Mouse (Mus musculus) hindbrain, embryonic 11.5 days (tissue): ENCODE measurements at regions not wholly inside any gene's neighbourhood (a gene's known extent, or its start where the extent isn't known, plus 50 kb on each side); places are given as distances from the start of the nearest gene placed in this dataset.

Experiments used
- ATAC-seq: fragments of 200-750 bp; cut with Nextera tagmentation; 2 replicates; pipeline ENCODE4 v1.8.0; 2017; ENCODE audit warnings: mild to moderate bottlenecking, moderate TSS enrichment, moderate library complexity; ENCODE audit not compliant: low FRiP score
- DNase-seq: peaks from one replicate; pipeline ENCODE4 v3.0.0-alpha.2; 2015; ENCODE audit warnings: low spot score
- H3K27ac ChIP-seq: fragments of 300-500 bp; sonication (generic); 2 replicates; pipeline ENCODE4 v1.5.1; 2014; ENCODE audit warnings: mild to moderate bottlenecking, low read depth, low read length
- H3K27me3 ChIP-seq: fragments of 300-500 bp; sonication (generic); 2 replicates; pipeline ENCODE4 v1.6.1; 2014; ENCODE audit warnings: mild to moderate bottlenecking, low read length, moderate library complexity, mixed read lengths; ENCODE audit not compliant: control insufficient read depth, insufficient read depth
- H3K36me3 ChIP-seq: fragments of 300-500 bp; sonication (generic); 2 replicates; pipeline ENCODE4 v1.6.1; 2014; ENCODE audit warnings: mild to moderate bottlenecking, low read length, moderate library complexity, mixed read lengths; ENCODE audit not compliant: control insufficient read depth, insufficient read depth
- H3K4me1 ChIP-seq: fragments of 300-500 bp; sonication (generic); replicated peaks from 2 replicates; pipeline ENCODE4 v1.6.1; 2014; ENCODE audit warnings: low read length, mixed read lengths; ENCODE audit not compliant: control insufficient read depth, insufficient read depth
- H3K4me2 ChIP-seq: fragments of 300-500 bp; sonication (generic); replicated peaks from 2 replicates; pipeline ENCODE4 v1.6.1; 2014; ENCODE audit warnings: mild to moderate bottlenecking, low read depth, low read length
- H3K4me3 ChIP-seq: fragments of 300-500 bp; sonication (generic); 2 replicates; pipeline ENCODE4 v1.5.1; 2014; ENCODE audit warnings: low read depth, low read length
- H3K9ac ChIP-seq: fragments of 300-500 bp; sonication (generic); 2 replicates; pipeline ENCODE4 v1.6.1; 2014; ENCODE audit warnings: low read depth, low read length
- H3K9me3 ChIP-seq: fragments of 300-500 bp; sonication (generic); 2 replicates; pipeline ENCODE4 v1.6.1; 2016; ENCODE audit warnings: low read length; ENCODE audit not compliant: control insufficient read depth
- WGBS: fragments of 180-500 bp; shearing (Covaris S2); extraction: QIAGEN DNeasy Blood & Tissue Kit; methylation state at CpG from one replicate; pipeline ENCODE4 v1.1.7; 2014; 5-methylcytosine and 5-hydroxymethylcytosine counted together

- Histone ChIP-seq H3K9me3 (no peaks in the 10 kb centered on the region), H3K4me2 (no peak overlapping the region), H3K36me3 (no peaks in the 10 kb centered on the region), H3K27ac (no peak overlapping the region), H3K4me3 (no peak overlapping the region), H3K4me1 (no peaks in the 10 kb centered on the region), H3K9ac (no peak overlapping the region), H3K27me3 (no peaks in the 10 kb centered on the region)
- ATAC-seq (no peak), DNase-seq (no peak)
- 89% methylated on average over 3 of the region's 3 CpGs for WGBS
These were observed 119.8 kb upstream of the Ankrd55 start for GRCm38 (mm10) chr13:112168468-112168867.

DNA sequence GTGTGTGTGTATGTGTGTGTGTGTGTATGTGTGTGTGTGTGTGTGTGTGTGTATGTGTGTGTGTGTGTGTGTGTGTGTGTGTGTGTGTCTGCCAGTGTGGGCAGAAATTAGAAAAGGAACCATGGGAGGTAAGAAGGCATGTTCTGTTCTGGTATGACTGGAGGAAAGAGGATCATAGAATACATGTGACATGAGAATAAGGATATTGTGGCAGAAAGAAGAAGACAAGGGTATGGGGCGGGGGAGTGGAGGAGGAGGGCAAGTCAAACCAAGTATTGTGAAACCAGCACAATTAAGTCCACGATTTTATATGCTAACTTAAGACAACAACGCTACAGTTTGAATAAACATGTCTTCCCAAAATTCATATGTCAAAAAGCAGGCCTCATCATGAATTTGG lies 117.4 kb upstream of the Ankrd55 start:
- H3K4me3 ChIP-seq, result no peak overlapping the region
- H3K27ac ChIP-seq, result no peak overlapping the region
- no peak for DNase-seq
- no peak overlapping the region for H3K9ac ChIP-seq
- no peaks in the 10 kb centered on the region for H3K36me3 ChIP-seq
- H3K9me3 ChIP-seq, result no peaks in the 10 kb centered on the region
- no peaks in the 10 kb centered on the region for H3K4me1 ChIP-seq
- H3K4me2 ChIP-seq, result no peak overlapping the region
- H3K27me3 ChIP-seq, result no peaks in the 10 kb centered on the region
- WGBS, result 94% methylated on average over 3 of the region's 3 CpGs
- ATAC-seq, result no peak

DNA sequence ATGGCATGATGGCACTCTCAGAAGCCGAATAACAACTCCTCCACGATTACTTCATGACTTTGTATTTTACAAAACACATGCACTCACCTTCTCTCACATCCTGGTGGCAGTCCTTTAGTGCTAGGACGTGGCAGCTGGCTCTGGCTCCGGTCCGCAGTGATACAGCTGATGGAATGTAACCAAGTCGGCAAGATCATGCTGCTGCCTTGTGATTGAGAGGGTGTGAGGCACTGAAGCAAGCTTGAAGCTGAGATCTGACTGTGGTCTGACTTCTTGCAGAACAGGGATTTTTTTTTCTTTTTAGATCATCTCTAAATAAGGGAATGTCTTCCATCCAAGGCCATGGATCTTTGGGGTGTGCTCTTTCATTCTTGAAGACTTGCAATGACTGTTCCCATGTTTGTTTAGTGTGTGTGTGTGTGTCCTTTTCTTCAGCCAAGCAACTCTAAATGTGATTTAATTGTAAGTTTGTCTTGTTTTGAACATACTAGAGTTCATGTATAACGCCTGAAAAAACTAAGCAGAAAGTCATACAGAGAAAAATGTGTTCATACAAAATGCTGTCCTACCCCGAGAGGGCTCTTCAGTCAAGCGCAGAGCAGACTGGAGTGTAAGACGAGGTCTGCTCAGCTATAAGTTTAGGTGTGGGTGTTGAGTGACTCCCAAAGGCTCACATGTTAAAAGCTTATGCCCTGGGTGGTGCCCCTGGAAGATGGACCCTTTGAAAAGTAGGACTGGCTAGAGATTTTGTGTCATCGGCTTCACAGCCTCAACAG lies 116.1 kb upstream of the Ankrd55 start:
- Histone ChIP-seq H3K9me3 (no peaks in the 10 kb centered on the region), H3K36me3 (no peaks in the 10 kb centered on the region), H3K4me2 (no peak overlapping the region), H3K4me3 (no peak overlapping the region), H3K27me3 (no peaks in the 10 kb centered on the region), H3K4me1 (no peaks in the 10 kb centered on the region), H3K9ac (no peak overlapping the region), H3K27ac (no peak overlapping the region)
- DNase-seq, result no peak
- no peak for ATAC-seq
- 85% methylated on average over 11 of the region's 11 CpGs for WGBS

DNA sequence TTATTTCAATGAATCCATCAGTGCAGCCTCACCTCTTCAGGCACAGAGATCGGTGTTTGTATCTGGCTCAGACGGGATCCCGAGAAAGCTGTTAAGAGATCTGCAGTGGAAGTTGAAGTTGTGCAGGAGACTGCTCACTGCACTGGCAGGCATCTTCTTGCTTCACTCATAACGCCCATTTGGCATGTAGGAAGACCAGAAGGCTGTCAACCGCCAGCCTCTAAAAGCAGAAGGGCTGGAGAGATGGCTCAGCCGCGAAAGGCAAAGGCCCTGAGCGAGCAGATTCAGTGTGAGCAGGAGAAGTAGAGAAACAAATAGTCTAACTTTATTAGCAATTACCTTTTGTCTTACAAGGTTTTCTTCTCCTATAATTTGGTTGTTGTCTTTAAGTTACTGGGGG lies 114.3 kb upstream of the Ankrd55 start:
- Histone ChIP-seq H3K4me2 (no peak overlapping the region), H3K27me3 (no peaks in the 10 kb centered on the region), H3K27ac (no peak overlapping the region), H3K9ac (no peak overlapping the region), H3K36me3 (no peaks in the 10 kb centered on the region), H3K4me3 (no peak overlapping the region), H3K9me3 (no peaks in the 10 kb centered on the region), H3K4me1 (no peaks in the 10 kb centered on the region)
- DNase-seq, result no peak
- no peak for ATAC-seq
- WGBS, result 93% methylated on average over 8 of the region's 8 CpGs

- H3K9me3 ChIP-seq, result no peaks in the 10 kb centered on the region
- no peak overlapping the region for H3K27ac ChIP-seq
- no peak overlapping the region for H3K9ac ChIP-seq
- no peaks in the 10 kb centered on the region for H3K27me3 ChIP-seq
- H3K4me3 ChIP-seq, result no peak overlapping the region
- no peaks in the 10 kb centered on the region for H3K4me1 ChIP-seq
- no peaks in the 10 kb centered on the region for H3K36me3 ChIP-seq
- no peak overlapping the region for H3K4me2 ChIP-seq
- no peak for DNase-seq
- no peak for ATAC-seq
- 88% methylated on average over 4 of the region's 4 CpGs for WGBS
These were observed 110.2 kb upstream of the Ankrd55 start for GRCm38 (mm10) chr13:112178031-112178430.

GRCm38 (mm10) chr13:112183996-112184395 lies 104.3 kb upstream of the Ankrd55 start:
- no peaks in the 10 kb centered on the region for H3K27me3 ChIP-seq
- no peak overlapping the region for H3K4me3 ChIP-seq
- H3K4me1 ChIP-seq, result no peaks in the 10 kb centered on the region
- no peak overlapping the region for H3K4me2 ChIP-seq
- no peak overlapping the region for H3K9ac ChIP-seq
- ATAC-seq, result no peak
- no peak overlapping the region for H3K27ac ChIP-seq
- H3K36me3 ChIP-seq, result no peaks in the 10 kb centered on the region
- 93% methylated on average over 10 of the region's 10 CpGs for WGBS
- H3K9me3 ChIP-seq, result no peaks in the 10 kb centered on the region
- DNase-seq, result no peak

- H3K9me3 ChIP-seq, result no peaks in the 10 kb centered on the region
- no peak overlapping the region for H3K4me3 ChIP-seq
- no peak overlapping the region for H3K9ac ChIP-seq
- H3K27me3 ChIP-seq, result no peaks in the 10 kb centered on the region
- no peak overlapping the region for H3K4me2 ChIP-seq
- ATAC-seq (peak; percentile 45; the same call in 1 of the 2 replicates), DNase-seq (peak; percentile 24)
- WGBS, result 33% methylated on average over 7 of the region's 12 CpGs
- no peaks in the 10 kb centered on the region for H3K4me1 ChIP-seq
- no peak overlapping the region for H3K27ac ChIP-seq
- no peaks in the 10 kb centered on the region for H3K36me3 ChIP-seq
These were observed 103.1 kb upstream of the Ankrd55 start for GRCm38 (mm10) chr13:112185116-112185515.

- Histone ChIP-seq H3K27me3 (no peaks in the 10 kb centered on the region), H3K9me3 (no peaks in the 10 kb centered on the region), H3K36me3 (no peaks in the 10 kb centered on the region), H3K4me2 (no peak overlapping the region), H3K27ac (no peak overlapping the region), H3K9ac (no peak overlapping the region), H3K4me3 (no peak overlapping the region), H3K4me1 (no peaks in the 10 kb centered on the region)
- ATAC-seq, result no peak
- 72% methylated on average over 3 of the region's 3 CpGs for WGBS
- no peak for DNase-seq
These were observed 101.0 kb upstream of the Ankrd55 start for GRCm38 (mm10) chr13:112187226-112187625.

DNA sequence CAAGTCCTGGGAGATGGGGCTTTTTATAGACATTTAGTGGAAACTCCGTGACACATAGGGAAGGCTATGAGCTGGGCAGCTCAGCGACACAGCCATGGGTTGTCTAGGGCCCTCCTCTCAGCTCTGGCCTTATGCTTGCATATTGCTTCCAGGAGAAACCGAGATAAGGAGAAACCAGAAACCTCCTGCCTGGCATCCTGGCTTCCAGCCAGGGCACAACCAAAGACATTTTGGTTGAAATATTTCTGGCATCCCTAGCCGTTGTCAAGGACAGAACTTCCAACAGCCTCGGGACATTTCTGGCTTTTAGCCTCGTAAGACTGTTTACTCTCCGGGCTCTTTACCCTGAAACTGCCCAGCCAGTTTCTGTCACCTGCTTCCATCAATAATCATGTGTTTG lies 99.9 kb upstream of the Ankrd55 start:
- H3K9ac ChIP-seq, result no peak overlapping the region
- H3K4me3 ChIP-seq, result no peak overlapping the region
- H3K4me2 ChIP-seq, result no peak overlapping the region
- no peaks in the 10 kb centered on the region for H3K9me3 ChIP-seq
- 84% methylated on average over 7 of the region's 7 CpGs for WGBS
- ATAC-seq, result no peak
- no peak overlapping the region for H3K27ac ChIP-seq
- no peak for DNase-seq
- H3K36me3 ChIP-seq, result no peaks in the 10 kb centered on the region
- no peaks in the 10 kb centered on the region for H3K27me3 ChIP-seq
- H3K4me1 ChIP-seq, result no peaks in the 10 kb centered on the region
